Mouse (Mus musculus) midbrain, postnatal 0 days (tissue): ENCODE measurements around the gene Samd5. TPM values are rescaled to one million over a fixed set of nuclear protein-coding genes. Genes with fewer than 3 reads are reported as not detected.

ENCODE experiments used
- ATAC-seq: fragments of 200-750 bp; cut with Nextera tagmentation; 2 replicates; pipeline ENCODE4 v1.8.0; 2017; ENCODE audit warnings: moderate number of reproducible peaks, mild to moderate bottlenecking, moderate TSS enrichment, moderate library complexity; ENCODE audit not compliant: low FRiP score
- DNase-seq: peaks from one replicate; pipeline ENCODE4 v3.0.0-alpha.2; 2015; ENCODE audit warnings: low spot score
- H3K27ac ChIP-seq: fragments of 300-500 bp; sonication (generic); 2 replicates; pipeline ENCODE4 v1.5.1; 2014; ENCODE audit warnings: low read depth, mild to moderate bottlenecking, low read length, mixed read lengths
- H3K27me3 ChIP-seq: fragments of 300-500 bp; sonication (generic); 2 replicates; pipeline ENCODE4 v1.6.1; 2014; ENCODE audit warnings: low read length, control low read depth, mixed read lengths; ENCODE audit not compliant: insufficient read depth
- H3K36me3 ChIP-seq: fragments of 300-500 bp; sonication (generic); 2 replicates; pipeline ENCODE4 v1.6.1; 2014; ENCODE audit warnings: low read length, control low read depth, mixed read lengths; ENCODE audit not compliant: insufficient read depth
- H3K4me1 ChIP-seq: fragments of 300-500 bp; sonication (generic); 2 replicates; pipeline ENCODE4 v1.6.1; 2014; ENCODE audit warnings: mild to moderate bottlenecking, control low read depth, antibody characterized with exemption, low read length, mixed read lengths; ENCODE audit not compliant: insufficient read depth
- H3K4me2 ChIP-seq: fragments of 300-500 bp; sonication (generic); 2 replicates; pipeline ENCODE4 v1.6.1; 2014; ENCODE audit warnings: low read depth, mild to moderate bottlenecking, low read length, mixed read lengths; ENCODE audit not compliant: poor library complexity, severe bottlenecking
- H3K4me3 ChIP-seq: fragments of 300-500 bp; sonication (generic); 2 replicates; pipeline ENCODE4 v1.5.1; 2014; ENCODE audit warnings: low read depth, mild to moderate bottlenecking, low read length, moderate library complexity
- H3K9ac ChIP-seq: fragments of 300-500 bp; sonication (generic); replicated peaks from 2 replicates; pipeline ENCODE4 v1.6.1; 2014; ENCODE audit warnings: mild to moderate bottlenecking, low read length, moderate library complexity, mixed read lengths; ENCODE audit not compliant: poor library complexity, severe bottlenecking
- H3K9me3 ChIP-seq: fragments of 300-500 bp; sonication (generic); 2 replicates; pipeline ENCODE4 v1.6.1; 2016; ENCODE audit warnings: low read length, control low read depth
- CTCF ChIP-seq: IDR thresholded peaks from 2 replicates; pipeline ENCODE4 v1.5.1; 2016; ENCODE audit warnings: antibody characterized with exemption, mild to moderate bottlenecking
- WGBS: fragments of 180-500 bp; shearing (Covaris S2); extraction: QIAGEN DNeasy Blood & Tissue Kit; methylation state at CpG from one replicate; pipeline ENCODE4 v1.1.7; 2014; 5-methylcytosine and 5-hydroxymethylcytosine counted together
- polyA plus RNA-seq: library from polyadenylated mRNA; unstranded; fragments of >200 nt; fragmentation: Nextera tagmentation; extraction: Ambion mirVana; gene quantifications from 2 replicates; pipeline ENCODE4 v1.2.1, GENCODE M21; 2015
- total RNA-seq: library from RNA; depleted of rRNA; stranded (reverse); fragments of >200 nt; gene quantifications from 2 replicates; pipeline ENCODE4 v1.2.3, GENCODE M21; 2014

Gene Samd5
- total and polyA plus RNA-seq, 2 experiments from 2014 or later: 5.7 to 11.0 TPM

- TF ChIP-seq CTCF: no peak
- no peaks in the 10 kb centered on the region for H3K9me3 ChIP-seq
- no peak overlapping the region for H3K9ac ChIP-seq
- no peak overlapping the region for H3K27ac ChIP-seq
- H3K36me3 ChIP-seq: no peaks in the 10 kb centered on the region
- DNase-seq (no peak), ATAC-seq (no peak)
- 37% methylated on average over 5 of the region's 5 CpGs for WGBS
- H3K4me1 ChIP-seq: no peaks in the 10 kb centered on the region
- no peak overlapping the region for H3K4me3 ChIP-seq
- no peak overlapping the region for H3K4me2 ChIP-seq
- H3K27me3 ChIP-seq: no peaks in the 10 kb centered on the region
These were observed 3.1 kb upstream of the Samd5 start for GRCm38 (mm10) chr10:9678071-9678470.

GRCm38 (mm10) chr10:9676886-9677285 lies 1.9 kb upstream of the Samd5 start:
- no peak overlapping the region for H3K27ac ChIP-seq

GRCm38 (mm10) chr10:9676418-9676786 lies 1.4 kb upstream of the Samd5 start:
- DNase-seq (no peak), ATAC-seq (no peak)
- H3K4me2 ChIP-seq: peak overlapping the region; percentile 95
- H3K36me3 ChIP-seq: no peaks in the 10 kb centered on the region
- H3K9me3 ChIP-seq: no peaks in the 10 kb centered on the region
- H3K4me3 ChIP-seq: peak overlapping the region; percentile 67
- no peaks in the 10 kb centered on the region for H3K27me3 ChIP-seq
- 3% methylated on average over 7 of the region's 7 CpGs for WGBS
- 0 out of 2 replicates have a peak overlapping the region, but pooled peaks have one; percentile 67 for H3K9ac ChIP-seq
- TF ChIP-seq CTCF: no peak
- 0 out of 2 replicates have a peak overlapping the region, but pooled peaks have one; percentile 62 for H3K27ac ChIP-seq
- H3K4me1 ChIP-seq: no peaks in the 10 kb centered on the region

More at GRCm38 (mm10) chr10:9676886-9677285, 1.9 kb upstream of the Samd5 start:
- peak overlapping the region; percentile 95 for H3K4me2 ChIP-seq
- ATAC-seq (peak; percentile 66; the same call in 1 of the 2 replicates), DNase-seq (peak; percentile 89)
- H3K4me1 ChIP-seq: no peaks in the 10 kb centered on the region
- H3K36me3 ChIP-seq: no peaks in the 10 kb centered on the region
- no peak overlapping the region for H3K9ac ChIP-seq
- WGBS: under 1% methylated on average over 17 of the region's 17 CpGs
- H3K9me3 ChIP-seq: no peaks in the 10 kb centered on the region
- no peaks in the 10 kb centered on the region for H3K27me3 ChIP-seq
- peak; percentile 99 for TF ChIP-seq CTCF
- peak overlapping the region; percentile 12; the same call in 1 of the 2 replicates for H3K4me3 ChIP-seq

- peak overlapping the region; percentile 67 for H3K9ac ChIP-seq
- ATAC-seq (peak; percentile 52; the same call in 1 of the 2 replicates), DNase-seq (no peak)
- TF ChIP-seq CTCF: no peak
- H3K4me3 ChIP-seq: peak overlapping the region; percentile 67
- H3K27me3 ChIP-seq: no peaks in the 10 kb centered on the region
- H3K27ac ChIP-seq: peak overlapping the region; percentile 62
- 3% methylated on average over 34 of the region's 36 CpGs for WGBS
- H3K36me3 ChIP-seq: no peaks in the 10 kb centered on the region
- H3K4me2 ChIP-seq: peak overlapping the region; percentile 95
- H3K9me3 ChIP-seq: no peaks in the 10 kb centered on the region
- H3K4me1 ChIP-seq: no peaks in the 10 kb centered on the region
These were observed 776 bp upstream of the Samd5 start for GRCm38 (mm10) chr10:9675550-9676417.

GRCm38 (mm10) chr10:9673276-9673675 lies 1.7 kb downstream of the Samd5 start:
- Histone ChIP-seq H3K4me3 (peak overlapping the region; percentile 67), H3K9ac (no peak overlapping the region), H3K4me1 (no peaks in the 10 kb centered on the region), H3K9me3 (no peaks in the 10 kb centered on the region), H3K27ac (no peak overlapping the region), H3K36me3 (no peaks in the 10 kb centered on the region), H3K27me3 (no peaks in the 10 kb centered on the region), H3K4me2 (peak overlapping the region; percentile 95)
- no peak for DNase-seq
- no peak for ATAC-seq
- no peak for TF ChIP-seq CTCF

GRCm38 (mm10) chr10:9672751-9673150 lies 2.3 kb downstream of the Samd5 start:
- no peaks in the 10 kb centered on the region for H3K9me3 ChIP-seq
- H3K27ac ChIP-seq: no peak overlapping the region
- ATAC-seq (no peak), DNase-seq (no peak)
- peak overlapping the region; percentile 95 for H3K4me2 ChIP-seq
- no peak overlapping the region for H3K9ac ChIP-seq
- no peaks in the 10 kb centered on the region for H3K27me3 ChIP-seq
- no peak for TF ChIP-seq CTCF
- WGBS: 79% methylated on average over 5 of the region's 5 CpGs
- peak overlapping the region; percentile 67; the same call in 1 of the 2 replicates for H3K4me3 ChIP-seq
- no peaks in the 10 kb centered on the region for H3K4me1 ChIP-seq
- H3K36me3 ChIP-seq: no peaks in the 10 kb centered on the region
